7 mouse cellular contexts compared by ENCODE assay signal in genomic region chr7:28960354-28961046, GRCm38 (mm10). TPM values are rescaled to one million over a fixed set of nuclear protein-coding genes. Genes with fewer than 3 reads are reported as not detected.
A peak's percentile ranks its signal among the peaks of the same experiment; 100 is the strongest.
DNase-seq lines count a peak whose midpoint lies in the region; ATAC-seq and TF ChIP-seq lines count a peak whose summit lies in the region.

No protein-coding gene starts in this region.

- peaks cover 31% of the 10 kb centered on the region for H3K4me1 ChIP-seq in neural tube, embryonic 11.5 days (ENCODE audit: control insufficient read depth, insufficient read depth, low read length)
- H3K4me1 ChIP-seq in forebrain, embryonic 14.5 days (ENCODE audit: control insufficient read depth, insufficient read depth, low read length), result peaks cover 32% of the 10 kb centered on the region
- peaks cover 48% of the 10 kb centered on the region for H3K4me1 ChIP-seq in limb, embryonic 14.5 days (ENCODE audit: control insufficient read depth, insufficient read depth, low read length)
- peaks cover 44% of the 10 kb centered on the region for H3K4me1 ChIP-seq in stomach, embryonic 16.5 days (ENCODE audit: control insufficient read depth, insufficient read depth, low read length)

- H3K4me2 ChIP-seq in neural tube, embryonic 11.5 days (ENCODE audit: low read depth), result peak overlapping the region; percentile 82
- H3K4me2 ChIP-seq in forebrain, embryonic 14.5 days (ENCODE audit: low read length), result peak overlapping the region; percentile 83
- peak overlapping the region; percentile 75 for H3K4me2 ChIP-seq in limb, embryonic 14.5 days (replicated peaks; ENCODE audit: low read depth, low read length, severe bottlenecking)
- peak overlapping the region; percentile 97 for H3K4me2 ChIP-seq in stomach, embryonic 16.5 days (ENCODE audit: low read depth, low read length)

- 32% methylated on average over 9 of the region's 9 CpGs for WGBS in neural tube, embryonic 11.5 days
- 38% methylated on average over 9 of the region's 9 CpGs for WGBS in forebrain, embryonic 14.5 days
- 16% methylated on average over 9 of the region's 9 CpGs for WGBS in limb, embryonic 14.5 days
- 7% methylated on average over 9 of the region's 9 CpGs for WGBS in stomach, embryonic 16.5 days

- H3K27ac ChIP-seq in neural tube, embryonic 11.5 days (ENCODE audit: low read depth, low read length), result no peak overlapping the region
- no peak overlapping the region for H3K27ac ChIP-seq in forebrain, embryonic 14.5 days (ENCODE audit: low read depth, low read length)
- peak overlapping the region; percentile 27; the same call in 1 of the 2 replicates for H3K27ac ChIP-seq in limb, embryonic 14.5 days (replicated peaks; ENCODE audit: low read depth, low read length)
- peak overlapping the region; percentile 95 for H3K27ac ChIP-seq in stomach, embryonic 16.5 days (ENCODE audit: low read length)

- H3K36me3 ChIP-seq in neural tube, embryonic 11.5 days (ENCODE audit: control insufficient read depth, insufficient read depth, low read length), result no peaks in the 10 kb centered on the region
- H3K36me3 ChIP-seq in forebrain, embryonic 14.5 days (ENCODE audit: control insufficient read depth, insufficient read depth, low read length), result no peaks in the 10 kb centered on the region
- peaks cover 4% of the 10 kb centered on the region for H3K36me3 ChIP-seq in limb, embryonic 14.5 days (ENCODE audit: control insufficient read depth, insufficient read depth, low read length)
- no peaks in the 10 kb centered on the region for H3K36me3 ChIP-seq in stomach, embryonic 16.5 days (ENCODE audit: control insufficient read depth, insufficient read depth, low read length)

- H3K9me3 ChIP-seq in neural tube, embryonic 11.5 days (ENCODE audit: control insufficient read depth, low read length), result no peaks in the 10 kb centered on the region
- H3K9me3 ChIP-seq in forebrain, embryonic 14.5 days (replicated peaks; ENCODE audit: control insufficient read depth, low read length), result no peaks in the 10 kb centered on the region
- H3K9me3 ChIP-seq in limb, embryonic 14.5 days (ENCODE audit: control insufficient read depth, low read length), result no peaks in the 10 kb centered on the region
- no peaks in the 10 kb centered on the region for H3K9me3 ChIP-seq in stomach, embryonic 16.5 days (replicated peaks; ENCODE audit: control insufficient read depth, low read length)

- peak overlapping the region; percentile 89 for H3K4me3 ChIP-seq in neural tube, embryonic 11.5 days (ENCODE audit: low read depth, low read length)
- H3K4me3 ChIP-seq in forebrain, embryonic 14.5 days (ENCODE audit: low read depth, low read length), result peak overlapping the region; percentile 95
- H3K4me3 ChIP-seq in limb, embryonic 14.5 days (replicated peaks; ENCODE audit: low read length), result peak overlapping the region; percentile 100
- H3K4me3 ChIP-seq in stomach, embryonic 16.5 days (replicated peaks; ENCODE audit: low read length), result peak overlapping the region; percentile 100

- H3K27me3 ChIP-seq in neural tube, embryonic 11.5 days (ENCODE audit: control insufficient read depth, insufficient read depth, low read length), result no peaks in the 10 kb centered on the region
- no peaks in the 10 kb centered on the region for H3K27me3 ChIP-seq in forebrain, embryonic 14.5 days (replicated peaks; ENCODE audit: control insufficient read depth, insufficient read depth, low read length)
- H3K27me3 ChIP-seq in limb, embryonic 14.5 days (ENCODE audit: control insufficient read depth, insufficient read depth, low read length), result no peaks in the 10 kb centered on the region
- no peaks in the 10 kb centered on the region for H3K27me3 ChIP-seq in stomach, embryonic 16.5 days (ENCODE audit: control insufficient read depth, insufficient read depth, low read length)

- peak overlapping the region; percentile 85 for H3K9ac ChIP-seq in neural tube, embryonic 11.5 days (ENCODE audit: low read length)
- H3K9ac ChIP-seq in forebrain, embryonic 14.5 days (ENCODE audit: low read length), result peak overlapping the region; percentile 95
- H3K9ac ChIP-seq in limb, embryonic 14.5 days (ENCODE audit: low read depth, low read length, severe bottlenecking), result peak overlapping the region; percentile 90
- H3K9ac ChIP-seq in stomach, embryonic 16.5 days (ENCODE audit: low read length), result peak overlapping the region; percentile 100

- ATAC-seq in neural tube, embryonic 11.5 days (ENCODE audit: insufficient read depth, low FRiP score, low TSS enrichment), result no peak
- no peak for ATAC-seq in forebrain, embryonic 14.5 days
- no peak for ATAC-seq in limb, embryonic 14.5 days (ENCODE audit: low FRiP score, low read depth)
- ATAC-seq in stomach, embryonic 16.5 days (ENCODE audit: insufficient read depth, low FRiP score), result no peak
- ATAC-seq in CD4-positive, CD25-positive, alpha-beta regulatory T cell, adult 4 months, result no peak

- DNase-seq in neural tube, embryonic 11.5 days (ENCODE audit: low spot score), result no peak
- DNase-seq in neural tube, embryonic 10.5 days (ENCODE audit: extremely low spot score, low spot score), result no peak
- DNase-seq in forebrain, embryonic 14.5 days (ENCODE audit: low spot score), result no peak
- no peak for DNase-seq in limb, embryonic 14.5 days (ENCODE audit: low spot score)
- DNase-seq in layer of hippocampus, adult 8-10 months (ENCODE audit: low spot score in 2 of 2), result no peak

- no peak for TF ChIP-seq POLR2A in limb, embryonic 14.5 days (IDR thresholded peaks at IDR 0.05; ENCODE audit: borderline replicate concordance, extremely low read depth, insufficient read depth, insufficient read length)

RNA-seq across cellular contexts. Expression of gene Actn4, which starts 1.6 kb away (rescaled TPM):
- polyA plus RNA-seq in neural tube, embryonic 11.5 days (2014; fragmentation: Nextera tagmentation; extraction: Ambion mirVana), result 193 and 201 TPM in 2 replicates
- 101 and 128 TPM in 2 replicates for polyA plus RNA-seq in forebrain, embryonic 14.5 days (2014; fragmentation: Nextera tagmentation; extraction: Ambion mirVana)
- 268 and 299 TPM in 2 replicates for polyA plus RNA-seq in limb, embryonic 14.5 days (2012; rRNA removed)
- 295 and 304 TPM in 2 replicates for polyA plus RNA-seq in limb, embryonic 14.5 days (2014; fragmentation: Nextera tagmentation; extraction: Ambion mirVana)
- polyA plus RNA-seq in stomach, embryonic 16.5 days (2015; fragmentation: Nextera tagmentation; extraction: Ambion mirVana), result 413 and 449 TPM in 2 replicates
- 100 to 1,000 TPM; 136 to 138 (median 137) TPM for total RNA-seq in layer of hippocampus, adult 8-10 months (2022)
- 100 to 1,000 TPM in 1 of 2 experiments, 10 to 100 TPM in 1; 82.6 to 106 TPM for polyA plus RNA-seq in CD4-positive, CD25-positive, alpha-beta regulatory T cell, adult 4 months (2017; shearing (Covaris generic))

RNA-seq across cellular contexts. Expression of gene Eif3k, which starts 21.2 kb away (rescaled TPM):
- 383 and 388 TPM in 2 replicates for polyA plus RNA-seq in neural tube, embryonic 11.5 days (2014; fragmentation: Nextera tagmentation; extraction: Ambion mirVana)
- polyA plus RNA-seq in forebrain, embryonic 14.5 days (2014; fragmentation: Nextera tagmentation; extraction: Ambion mirVana), result 345 and 412 TPM in 2 replicates
- 473 and 518 TPM in 2 replicates for polyA plus RNA-seq in limb, embryonic 14.5 days (2012; rRNA removed)
- 450 TPM in 2 replicates for polyA plus RNA-seq in limb, embryonic 14.5 days (2014; fragmentation: Nextera tagmentation; extraction: Ambion mirVana)
- polyA plus RNA-seq in stomach, embryonic 16.5 days (2015; fragmentation: Nextera tagmentation; extraction: Ambion mirVana), result 339 and 345 TPM in 2 replicates
- 100 to 1,000 TPM; 182 to 214 (median 197) TPM for total RNA-seq in layer of hippocampus, adult 8-10 months (2022)
- polyA plus RNA-seq in CD4-positive, CD25-positive, alpha-beta regulatory T cell, adult 4 months (2017; shearing (Covaris generic)), result 100 to 1,000 TPM; 656 to 763 TPM

RNA-seq across cellular contexts. Expression of gene Map4k1, which starts 21.4 kb away (rescaled TPM):
- 4.6 and 6.2 TPM in 2 replicates for polyA plus RNA-seq in neural tube, embryonic 11.5 days (2014; fragmentation: Nextera tagmentation; extraction: Ambion mirVana)
- 6.1 and 6.9 TPM in 2 replicates for polyA plus RNA-seq in forebrain, embryonic 14.5 days (2014; fragmentation: Nextera tagmentation; extraction: Ambion mirVana)
- polyA plus RNA-seq in limb, embryonic 14.5 days (2012; rRNA removed), result 9.3 and 9.5 TPM in 2 replicates
- 6.4 and 7.0 TPM in 2 replicates for polyA plus RNA-seq in limb, embryonic 14.5 days (2014; fragmentation: Nextera tagmentation; extraction: Ambion mirVana)
- 7.9 and 8.4 TPM in 2 replicates for polyA plus RNA-seq in stomach, embryonic 16.5 days (2015; fragmentation: Nextera tagmentation; extraction: Ambion mirVana)
- 1 to 10 TPM; 1.3 to 3.5 (median 1.7) TPM for total RNA-seq in layer of hippocampus, adult 8-10 months (2022)
- 100 to 1,000 TPM in 1 of 2 experiments, 10 to 100 TPM in 1; 93.7 to 171 TPM for polyA plus RNA-seq in CD4-positive, CD25-positive, alpha-beta regulatory T cell, adult 4 months (2017; shearing (Covaris generic))

Comparison
In these comparisons a context has a peak if more than half of its experiments do, and no peak if none do; other contexts are left out.
1. H3K27ac ChIP-seq: peak in limb, embryonic 14.5 days (single experiment) and stomach, embryonic 16.5 days (single experiment); none in neural tube, embryonic 11.5 days (single experiment) and forebrain, embryonic 14.5 days (single experiment).
2. RNA of gene Map4k1, which starts 21.4 kb away (polyA plus RNA-seq): 93.7 to 171 TPM in CD4-positive, CD25-positive, alpha-beta regulatory T cell, adult 4 months; 6.4 to 9.5 TPM in limb, embryonic 14.5 days, 7.9 to 8.4 TPM in stomach, embryonic 16.5 days, 6.1 to 6.9 TPM in forebrain, embryonic 14.5 days and 4.6 to 6.2 TPM in neural tube, embryonic 11.5 days; every median in the first group is over 4 times any median in the second.
3. Peak in every context shown above with its lines, with median percentiles within 50 percentile points of each other: H3K4me2 ChIP-seq, H3K4me3 ChIP-seq and H3K9ac ChIP-seq.